Mouse (Mus musculus): ENCODE measurements at regions not wholly inside any gene's neighbourhood (a gene's known extent, or its start where the extent isn't known, plus 50 kb on each side); places are given as distances from the start of the nearest gene placed in this dataset.

- no peak for TF ChIP-seq ZKSCAN1 (IDR thresholded peaks at IDR 0.05; ENCODE audit: low read depth, low read length)
- TF ChIP-seq USF1 (IDR thresholded peaks at IDR 0.05; ENCODE audit: low read depth, low read length): no peak
- no peak for TF ChIP-seq GATA1 (IDR thresholded peaks at IDR 0.05; ENCODE audit: low read depth, low read length)
- TF ChIP-seq POLR2A (IDR thresholded peaks at IDR 0.05; ENCODE audit: control insufficient read depth in 1 of 2, insufficient read depth in 1 of 2, low read depth in 1 of 2, low read length in 2 of 2, poor library complexity in 1 of 2): no peak
- no peak for TF ChIP-seq CTCF (IDR thresholded peaks at IDR 0.05 in 2 of 3, conservative IDR thresholded peaks at IDR 0.05 in 1 of 3; ENCODE audit: control insufficient read depth in 1 of 3, insufficient read depth in 1 of 3, low read depth in 2 of 3, low read length in 3 of 3, poor library complexity in 1 of 3, severe bottlenecking in 1 of 3)
These were observed 121.4 kb upstream of the Zc3h12a start for GRCm38 (mm10) chr4:125249061-125249460.
